Mouse (Mus musculus) G1E (cell line): Measurements from ENCODE around the gene Hs6st1.

Experiments
- CTCF ChIP-seq: IDR thresholded peaks from 2 replicates; pipeline ENCODE4 v1.5.1; 2012; ENCODE audit warnings: low read depth, low read length, inconsistent platforms, mixed read lengths
- GATA1 ChIP-seq: IDR thresholded peaks from 2 replicates; pipeline ENCODE4 v1.6.1; 2012; ENCODE audit warnings: borderline replicate concordance, low read length, inconsistent platforms, mixed read lengths
- POLR2AphosphoS5 ChIP-seq: IDR thresholded peaks from 2 replicates; pipeline ENCODE4 v1.6.1; 2012; ENCODE audit warnings: low read depth, low read length, inconsistent platforms; ENCODE audit not compliant: insufficient replicate concordance
- TAL1 ChIP-seq: conservative IDR thresholded peaks from 2 replicates; pipeline ENCODE4 v1.6.1; 2012; ENCODE audit warnings: low read depth, low read length, inconsistent platforms, mixed read lengths

- TF ChIP-seq CTCF (no peak), GATA1 (no peak), POLR2AphosphoS5 (no peak), TAL1 (no peak)
These were observed 14.0 kb downstream of the Hs6st1 start for GRCm38 (mm10) chr1:36082184-36082583.
